Mouse (Mus musculus): Measurements from ENCODE around the gene Pcdh9. TPM values are rescaled to one million over a fixed set of nuclear protein-coding genes. Genes with fewer than 3 reads are reported as not detected.

Pcdh9 gene
- polyA plus RNA-seq, 1 experiment = 38.5 TPM

GRCm38 (mm10) chr14:93786234-93786633, 104.2 kb downstream of the Pcdh9 start:
- DNase-seq (ENCODE audit: low read depth) = peak; percentile 69
- TF ChIP-seq POLR2A (IDR thresholded peaks at IDR 0.05; ENCODE audit: borderline replicate concordance, extremely low read depth, insufficient read depth, insufficient read length, poor library complexity, severe bottlenecking) (no peak), CTCF (IDR thresholded peaks at IDR 0.05; ENCODE audit: borderline replicate concordance, extremely low read depth, insufficient read depth, insufficient read length) (no peak)

GRCm38 (mm10) chr14:93785031-93785430, 105.4 kb downstream of the Pcdh9 start:
- TF ChIP-seq POLR2A (IDR thresholded peaks at IDR 0.05; ENCODE audit: borderline replicate concordance, extremely low read depth, insufficient read depth, insufficient read length, poor library complexity, severe bottlenecking) = no peak
- TF ChIP-seq CTCF (IDR thresholded peaks at IDR 0.05; ENCODE audit: borderline replicate concordance, extremely low read depth, insufficient read depth, insufficient read length) = no peak
- peak; percentile 88 for DNase-seq (ENCODE audit: low read depth)

GRCm38 (mm10) chr14:93762855-93763254, 127.6 kb downstream of the Pcdh9 start:
- TF ChIP-seq CTCF (IDR thresholded peaks at IDR 0.05; ENCODE audit: borderline replicate concordance, extremely low read depth, insufficient read depth, insufficient read length) = no peak
- no peak for TF ChIP-seq POLR2A (IDR thresholded peaks at IDR 0.05; ENCODE audit: borderline replicate concordance, extremely low read depth, insufficient read depth, insufficient read length, poor library complexity, severe bottlenecking)
- DNase-seq (ENCODE audit: low read depth) = peak; percentile 26

GRCm38 (mm10) chr14:93734077-93734673, 156.3 kb downstream of the Pcdh9 start:
- peak; percentile 36 for DNase-seq (ENCODE audit: low read depth)

GRCm38 (mm10) chr14:93725798-93726197, 164.7 kb downstream of the Pcdh9 start:
- no peak for TF ChIP-seq POLR2A (IDR thresholded peaks at IDR 0.05; ENCODE audit: borderline replicate concordance, extremely low read depth, insufficient read depth, insufficient read length, poor library complexity, severe bottlenecking)
- TF ChIP-seq CTCF (IDR thresholded peaks at IDR 0.05; ENCODE audit: borderline replicate concordance, extremely low read depth, insufficient read depth, insufficient read length) = no peak
- DNase-seq (ENCODE audit: low read depth) = no peak

More at GRCm38 (mm10) chr14:93734077-93734673, 156.3 kb downstream of the Pcdh9 start:
- no peak for TF ChIP-seq POLR2A (IDR thresholded peaks at IDR 0.05; ENCODE audit: borderline replicate concordance, extremely low read depth, insufficient read depth, insufficient read length, poor library complexity, severe bottlenecking)
- no peak for TF ChIP-seq CTCF (IDR thresholded peaks at IDR 0.05; ENCODE audit: borderline replicate concordance, extremely low read depth, insufficient read depth, insufficient read length)

GRCm38 (mm10) chr14:93719208-93719607, 171.3 kb downstream of the Pcdh9 start:
- peak; percentile 48 for DNase-seq (ENCODE audit: low read depth)
- TF ChIP-seq CTCF (IDR thresholded peaks at IDR 0.05; ENCODE audit: borderline replicate concordance, extremely low read depth, insufficient read depth, insufficient read length) (no peak), POLR2A (IDR thresholded peaks at IDR 0.05; ENCODE audit: borderline replicate concordance, extremely low read depth, insufficient read depth, insufficient read length, poor library complexity, severe bottlenecking) (no peak)

- DNase-seq (ENCODE audit: low read depth) = peak; percentile 68
- TF ChIP-seq CTCF (IDR thresholded peaks at IDR 0.05; ENCODE audit: borderline replicate concordance, extremely low read depth, insufficient read depth, insufficient read length) = no peak
- no peak for TF ChIP-seq POLR2A (IDR thresholded peaks at IDR 0.05; ENCODE audit: borderline replicate concordance, extremely low read depth, insufficient read depth, insufficient read length, poor library complexity, severe bottlenecking)
These were observed 177.1 kb downstream of the Pcdh9 start for GRCm38 (mm10) chr14:93713250-93713935.

- peak; percentile 47 for DNase-seq (ENCODE audit: low read depth)
- TF ChIP-seq CTCF (IDR thresholded peaks at IDR 0.05; ENCODE audit: borderline replicate concordance, extremely low read depth, insufficient read depth, insufficient read length) = no peak
- TF ChIP-seq POLR2A (IDR thresholded peaks at IDR 0.05; ENCODE audit: borderline replicate concordance, extremely low read depth, insufficient read depth, insufficient read length, poor library complexity, severe bottlenecking) = no peak
These were observed 181.8 kb downstream of the Pcdh9 start for GRCm38 (mm10) chr14:93708651-93709050.

GRCm38 (mm10) chr14:93701385-93702101, 188.9 kb downstream of the Pcdh9 start:
- DNase-seq (ENCODE audit: low read depth) = peak; percentile 81
- no peak for TF ChIP-seq CTCF (IDR thresholded peaks at IDR 0.05; ENCODE audit: borderline replicate concordance, extremely low read depth, insufficient read depth, insufficient read length)
- TF ChIP-seq POLR2A (IDR thresholded peaks at IDR 0.05; ENCODE audit: borderline replicate concordance, extremely low read depth, insufficient read depth, insufficient read length, poor library complexity, severe bottlenecking) = no peak

GRCm38 (mm10) chr14:93700916-93701315, 189.6 kb downstream of the Pcdh9 start:
- no peak for TF ChIP-seq POLR2A (IDR thresholded peaks at IDR 0.05; ENCODE audit: borderline replicate concordance, extremely low read depth, insufficient read depth, insufficient read length, poor library complexity, severe bottlenecking)
- peak; percentile 50 for DNase-seq (ENCODE audit: low read depth)

GRCm38 (mm10) chr14:93684641-93685040, 205.8 kb downstream of the Pcdh9 start:
- TF ChIP-seq POLR2A (IDR thresholded peaks at IDR 0.05; ENCODE audit: borderline replicate concordance, extremely low read depth, insufficient read depth, insufficient read length, poor library complexity, severe bottlenecking) (no peak), CTCF (IDR thresholded peaks at IDR 0.05; ENCODE audit: borderline replicate concordance, extremely low read depth, insufficient read depth, insufficient read length) (no peak)
- peak; percentile 36 for DNase-seq (ENCODE audit: low read depth)

Data from brain, embryonic 14.5 days (tissue).